Mouse (Mus musculus): Measurements from ENCODE around the gene Trim25.

- TF ChIP-seq CTCF (IDR thresholded peaks at IDR 0.05; ENCODE audit: control insufficient read depth, insufficient read depth, low read length): peak; percentile 75; the same call in 1 of the 2 replicates
- TF ChIP-seq POLR2A (IDR thresholded peaks at IDR 0.05; ENCODE audit: borderline replicate concordance, control insufficient read depth, low read depth, low read length): peak; percentile 79; the same call in 1 of the 2 replicates
Measured at GRCm38 (mm10) chr11:88955217-88955969, 43.8 kb upstream of the Trim25 start, which contains the start of gene Scpep1.
